Mouse (Mus musculus): ENCODE measurements around the gene Tes. TPM values are rescaled to one million over a fixed set of nuclear protein-coding genes. Genes with fewer than 3 reads are reported as not detected.

Tes gene
- polyA plus RNA-seq, 1 experiment from 2014 or later = 104 TPM

- in situ Hi-C loops (cut with MboI; ENCODE audit: low pct_unique_long_range_greater_than_20kb) = loop anchor here (5.0 kb wide), 4 partner anchors 101 to 486 kb away; no protein-coding TSS in a partner anchor
Observed at GRCm38 (mm10) chr6:17106493-17106892, 41.5 kb downstream of the Tes start.

GRCm38 (mm10) chr6:17109204-17109603 is 44.3 kb downstream of the Tes start:
- ChIA-PET POLR2A (no interaction called here), CTCF (interaction anchor here (0.8 to 2.1 kb wide), 3 partner anchors 80 to 481 kb away, joined by 3 to 7 read pairs (median 3); no protein-coding TSS in a partner anchor)
- H3K27me3 ChIP-seq = no peaks in the 10 kb centered on the region
- no peak for DNase-seq (ENCODE audit: low read depth, low spot score)
- ATAC-seq = peak; percentile 81
- in situ Hi-C loops (cut with MboI; ENCODE audit: low pct_unique_long_range_greater_than_20kb) = loop anchor here (5.0 kb wide), 4 partner anchors 98 to 483 kb away; no protein-coding TSS in a partner anchor
- TF ChIP-seq CTCF (IDR thresholded peaks at IDR 0.05) = no peak

More at GRCm38 (mm10) chr6:17106493-17106892, 41.5 kb downstream of the Tes start:
- DNase-seq (ENCODE audit: low read depth, low spot score) (no peak), ATAC-seq (no peak)
- CTCF ChIA-PET = interaction anchor here (0.9 to 2.2 kb wide), 4 partner anchors 15 to 253 kb away, joined by 3 to 25 read pairs (median 4); no protein-coding TSS in a partner anchor
- TF ChIP-seq CTCF (IDR thresholded peaks at IDR 0.05) = no peak
- POLR2A ChIA-PET = no interaction called here
- H3K27me3 ChIP-seq = no peaks in the 10 kb centered on the region

GRCm38 (mm10) chr6:17110564-17111100 is 45.7 kb downstream of the Tes start:
- H3K27me3 ChIP-seq = no peaks in the 10 kb centered on the region
- DNase-seq (ENCODE audit: low read depth, low spot score) (no peak), ATAC-seq (no peak)
- POLR2A ChIA-PET = no interaction called here
- in situ Hi-C loops (cut with MboI; ENCODE audit: low pct_unique_long_range_greater_than_20kb) = no loop called here
- CTCF ChIA-PET = interaction anchor here (1.4 to 2.1 kb wide), 2 partner anchors 247 to 479 kb away, joined by 3 to 7 read pairs; no protein-coding TSS in a partner anchor
- TF ChIP-seq CTCF (IDR thresholded peaks at IDR 0.05) = peak; percentile 74

GRCm38 (mm10) chr6:17112081-17112480 is 47.1 kb downstream of the Tes start:
- POLR2A ChIA-PET = no interaction called here
- no peak for ATAC-seq
- in situ Hi-C loops (cut with MboI; ENCODE audit: low pct_unique_long_range_greater_than_20kb) = no loop called here

DNA sequence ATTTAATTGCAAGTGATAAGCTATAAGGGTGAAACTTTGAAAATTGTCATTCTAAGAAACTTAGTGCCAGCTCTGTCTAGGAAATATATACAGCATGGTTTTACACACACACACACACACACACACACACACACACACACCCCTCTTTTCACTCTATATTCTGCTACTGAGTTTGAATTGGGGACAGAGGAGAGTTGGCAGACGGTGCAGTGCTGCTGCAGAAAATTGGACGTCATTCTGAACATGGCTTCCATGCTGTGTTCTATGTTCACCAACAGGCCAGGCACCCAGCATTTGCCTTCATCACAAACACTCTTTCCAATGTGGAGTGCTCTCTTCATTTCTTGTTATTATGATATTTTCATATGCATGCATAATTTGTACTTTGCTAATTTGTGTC is 48.0 kb downstream of the Tes start:
- in situ Hi-C loops (cut with MboI; ENCODE audit: low pct_unique_long_range_greater_than_20kb) = no loop called here
- H3K27me3 ChIP-seq = no peaks in the 10 kb centered on the region
- DNase-seq (ENCODE audit: low read depth, low spot score) (no peak), ATAC-seq (no peak)
- CTCF ChIA-PET = no interaction called here
- POLR2A ChIA-PET = no interaction called here
- no peak for TF ChIP-seq CTCF (IDR thresholded peaks at IDR 0.05)

More at GRCm38 (mm10) chr6:17112081-17112480, 47.1 kb downstream of the Tes start:
- no peaks in the 10 kb centered on the region for H3K27me3 ChIP-seq
- no peak for TF ChIP-seq CTCF (IDR thresholded peaks at IDR 0.05)
- CTCF ChIA-PET = no interaction called here
- no peak for DNase-seq (ENCODE audit: low read depth, low spot score)

DNA sequence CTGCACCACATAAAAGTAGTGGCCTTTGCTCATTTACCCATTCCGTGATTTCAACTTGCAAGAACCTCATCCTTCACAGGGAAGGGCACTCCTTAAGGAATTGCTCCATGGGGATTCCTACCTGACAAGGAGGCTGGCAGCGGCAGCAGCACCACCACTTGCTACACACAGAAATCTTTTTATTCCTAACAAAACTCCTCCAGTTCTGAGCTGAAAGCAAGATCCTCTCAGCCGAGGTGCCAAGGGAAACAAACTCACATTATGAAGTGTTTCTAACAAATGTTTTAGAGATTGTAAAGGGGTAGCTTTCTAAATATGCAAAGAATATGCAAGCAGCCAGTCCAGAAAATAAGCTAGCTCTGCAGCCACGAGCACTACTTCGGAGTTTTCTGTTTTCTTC is 49.6 kb downstream of the Tes start:
- CTCF ChIA-PET = interaction anchor here (1.0 to 1.9 kb wide), 4 partner anchors 46 to 248 kb away, joined by 3 to 5 read pairs (median 4); no protein-coding TSS in a partner anchor
- no peak for TF ChIP-seq CTCF (IDR thresholded peaks at IDR 0.05)
- POLR2A ChIA-PET = no interaction called here
- ATAC-seq (no peak), DNase-seq (ENCODE audit: low read depth, low spot score) (no peak)
- in situ Hi-C loops (cut with MboI; ENCODE audit: low pct_unique_long_range_greater_than_20kb) = no loop called here
- H3K27me3 ChIP-seq = no peaks in the 10 kb centered on the region

- DNase-seq (ENCODE audit: low read depth, low spot score) = no peak
Observed at GRCm38 (mm10) chr6:17115046-17115790, 50.3 kb downstream of the Tes start.

GRCm38 (mm10) chr6:17119521-17120232 is 54.7 kb downstream of the Tes start:
- in situ Hi-C loops (cut with MboI; ENCODE audit: low pct_unique_long_range_greater_than_20kb) = no loop called here
- no peak for TF ChIP-seq CTCF (IDR thresholded peaks at IDR 0.05)
- DNase-seq (ENCODE audit: low read depth, low spot score) (no peak), ATAC-seq (peak; percentile 57)
- H3K27me3 ChIP-seq = no peaks in the 10 kb centered on the region
- ChIA-PET CTCF (interaction anchor here (1.9 kb wide), 1 partner anchor 16 kb away, joined by 4 read pairs; no protein-coding TSS in a partner anchor), POLR2A (interaction anchor here (0.6 kb wide), 1 partner anchor 17 kb away, joined by 3 read pairs; no protein-coding TSS in a partner anchor)

More at GRCm38 (mm10) chr6:17115046-17115790, 50.3 kb downstream of the Tes start:
- ChIA-PET CTCF (interaction anchor here (0.8 to 1.9 kb wide), 7 partner anchors 16 to 247 kb away, joined by 3 to 5 read pairs (median 3); no protein-coding TSS in a partner anchor), POLR2A (no interaction called here)
- ATAC-seq = no peak
- no peak for TF ChIP-seq CTCF (IDR thresholded peaks at IDR 0.05)
- in situ Hi-C loops (cut with MboI; ENCODE audit: low pct_unique_long_range_greater_than_20kb) = no loop called here
- H3K27me3 ChIP-seq = no peaks in the 10 kb centered on the region

DNA sequence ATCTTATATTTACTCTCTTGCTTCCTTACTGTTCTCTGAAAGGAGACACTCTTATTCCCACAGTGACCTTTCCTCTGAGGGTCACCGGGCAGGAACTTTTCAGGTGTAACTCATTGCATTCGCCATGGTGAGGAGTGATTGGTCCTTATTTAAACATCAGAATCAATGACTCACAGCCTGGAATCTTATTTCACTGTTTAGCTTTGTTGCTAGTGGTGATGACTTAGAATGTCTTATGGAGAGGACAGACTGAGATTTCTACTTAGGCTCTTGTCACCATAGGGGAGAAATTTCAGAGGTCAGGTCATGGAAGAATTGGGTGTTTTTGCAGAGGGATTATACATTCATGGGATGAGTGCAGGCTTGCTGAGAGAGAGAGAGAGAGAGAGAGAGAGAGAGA is 75.1 kb downstream of the Tes start:
- ATAC-seq = no peak
- TF ChIP-seq CTCF (IDR thresholded peaks at IDR 0.05) = no peak

More for the DNA sequence above, 75.1 kb downstream of the Tes start:
- CTCF ChIA-PET = interaction anchor here (2.5 kb wide), 1 partner anchor 12 kb away, joined by 6 read pairs; no protein-coding TSS in a partner anchor
- DNase-seq (ENCODE audit: low read depth, low spot score) = no peak
- POLR2A ChIA-PET = interaction anchor here (0.7 kb wide), 1 partner anchor 118 kb away, joined by 4 read pairs; no protein-coding TSS in a partner anchor
- in situ Hi-C loops (cut with MboI; ENCODE audit: low pct_unique_long_range_greater_than_20kb) = no loop called here
- H3K27me3 ChIP-seq = no peaks in the 10 kb centered on the region

All from Patski (cell line).